Mouse (Mus musculus) effector memory CD4-positive, alpha-beta T cell, adult 5 months (primary cell): ENCODE data around the gene Bicdl2. TPM values are rescaled to one million over a fixed set of nuclear protein-coding genes. Genes with fewer than 3 reads are reported as not detected.

Source experiments
- polyA plus RNA-seq: library from polyadenylated mRNA; unstranded; fragments of 100-300 nt; shearing (Covaris generic); gene quantifications from one replicate; pipeline ENCODE4 v1.2.1, GENCODE M21; 2017

Bicdl2 gene
- 0.19 TPM for polyA plus RNA-seq

GRCm38 (mm10) chr17:23660117-23660875, at the start of gene Bicdl2:
TSS of gene Bicdl2 (plus strand) at chr17:23660506.

GRCm38 (mm10) chr17:23644613-23645495, 15.5 kb upstream of the Bicdl2 start, which contains the start of gene Mmp25:
TSS of gene Mmp25 (minus strand) at chr17:23645277.

GRCm38 (mm10) chr17:23673424-23674073, 13.2 kb downstream of the Bicdl2 start, which contains the start of the genes Hcfc1r1 and Thoc6:
TSS of gene Hcfc1r1 (plus strand) at chr17:23673596.
TSS of gene Thoc6 (minus strand) at chr17:23673882.

GRCm38 (mm10) chr17:23677236-23677679, 17.0 kb downstream of the Bicdl2 start, which contains the start of gene Tnfrsf12a:
TSS of gene Tnfrsf12a (minus strand) at chr17:23677468.

GRCm38 (mm10) chr17:23679127-23679835, 19.0 kb downstream of the Bicdl2 start, which contains the start of gene Cldn6:
TSS of gene Cldn6 (plus strand) at chr17:23679249.

GRCm38 (mm10) chr17:23683856-23684672, 23.8 kb downstream of the Bicdl2 start, which contains the start of gene Cldn9:
TSS of gene Cldn9 (minus strand) at chr17:23684026.

Other genes starting within 250 kb of the Bicdl2 start
- not detected for gene Vmn2r117, start 180.8 kb upstream of the Bicdl2 start, polyA plus RNA-seq
- gene Zfp213, start 96.3 kb upstream of the Bicdl2 start, polyA plus RNA-seq = 6.9 TPM
- gene Zfp13, start 61.0 kb upstream of the Bicdl2 start, polyA plus RNA-seq = not detected
- 4.8 TPM for gene Zscan10, start 59.6 kb upstream of the Bicdl2 start, polyA plus RNA-seq
- 0.25 TPM for gene Mmp25, start 15.2 kb upstream of the Bicdl2 start, polyA plus RNA-seq
- 46.6 TPM for gene Hcfc1r1, start 13.1 kb downstream of the Bicdl2 start, polyA plus RNA-seq
- gene Thoc6, start 13.4 kb downstream of the Bicdl2 start, polyA plus RNA-seq = 21.0 TPM
- 20.5 TPM for gene Tnfrsf12a, start 17.0 kb downstream of the Bicdl2 start, polyA plus RNA-seq
- gene Cldn6, start 18.7 kb downstream of the Bicdl2 start, polyA plus RNA-seq = not detected
- gene Cldn9, start 23.5 kb downstream of the Bicdl2 start, polyA plus RNA-seq = not detected
- not detected for gene 1520401A03Rik, start 62.3 kb downstream of the Bicdl2 start, polyA plus RNA-seq
- gene Pkmyt1, start 65.8 kb downstream of the Bicdl2 start, polyA plus RNA-seq = 51.3 TPM
- 3.1 TPM for gene Paqr4, start 80.4 kb downstream of the Bicdl2 start, polyA plus RNA-seq
- gene Kremen2, start 85.3 kb downstream of the Bicdl2 start, polyA plus RNA-seq = 2.4 TPM
- 25.6 TPM for gene Flywch1, start 111.1 kb downstream of the Bicdl2 start, polyA plus RNA-seq
- 1.7 TPM for gene Flywch2, start 125.6 kb downstream of the Bicdl2 start, polyA plus RNA-seq
- 1,161 TPM for gene Srrm2, start 130.0 kb downstream of the Bicdl2 start, polyA plus RNA-seq
- gene Elob, start 168.6 kb downstream of the Bicdl2 start, polyA plus RNA-seq = 389 TPM
- not detected for gene Prss33, start 175.6 kb downstream of the Bicdl2 start, polyA plus RNA-seq
- not detected for gene Prss32, start 183.3 kb downstream of the Bicdl2 start, polyA plus RNA-seq
- 3.6 TPM for gene Prss41, start 183.7 kb downstream of the Bicdl2 start, polyA plus RNA-seq
- gene Prss21, start 207.6 kb downstream of the Bicdl2 start, polyA plus RNA-seq = not detected
- gene Dcpp1, start 220.4 kb downstream of the Bicdl2 start, polyA plus RNA-seq = not detected
- gene Dcpp2, start 220.4 kb downstream of the Bicdl2 start, polyA plus RNA-seq = not detected